Mouse (Mus musculus): Measurements from ENCODE around the gene Zfp759.

DNA sequence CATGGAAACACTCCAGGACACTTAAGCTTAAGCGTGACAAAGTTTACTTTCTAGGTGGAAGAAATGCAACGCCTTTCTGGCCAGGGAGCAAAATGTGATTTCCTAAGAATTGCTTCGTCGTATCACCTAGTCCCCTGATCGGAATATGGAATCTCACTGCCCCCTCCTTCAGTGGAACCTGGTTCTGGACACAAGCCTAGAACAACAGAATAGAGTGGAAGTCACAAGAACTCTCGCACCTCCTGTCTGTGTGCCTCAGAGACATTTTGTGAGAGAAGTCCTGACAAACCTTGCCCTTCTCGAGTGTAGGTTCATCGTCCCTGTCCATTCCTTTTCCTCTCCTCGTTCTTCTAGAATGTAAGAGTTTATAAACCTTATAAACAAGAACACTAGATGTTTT lies 13.8 kb upstream of the Zfp759 start:
- TF ChIP-seq CTCF (conservative IDR thresholded peaks at IDR 0.05; ENCODE audit: low read length) (no peak), POU5F1 (IDR thresholded peaks at IDR 0.05; ENCODE audit: borderline replicate concordance, low read length) (no peak)
